Mouse (Mus musculus): ENCODE data around the gene Ciart.

DNA sequence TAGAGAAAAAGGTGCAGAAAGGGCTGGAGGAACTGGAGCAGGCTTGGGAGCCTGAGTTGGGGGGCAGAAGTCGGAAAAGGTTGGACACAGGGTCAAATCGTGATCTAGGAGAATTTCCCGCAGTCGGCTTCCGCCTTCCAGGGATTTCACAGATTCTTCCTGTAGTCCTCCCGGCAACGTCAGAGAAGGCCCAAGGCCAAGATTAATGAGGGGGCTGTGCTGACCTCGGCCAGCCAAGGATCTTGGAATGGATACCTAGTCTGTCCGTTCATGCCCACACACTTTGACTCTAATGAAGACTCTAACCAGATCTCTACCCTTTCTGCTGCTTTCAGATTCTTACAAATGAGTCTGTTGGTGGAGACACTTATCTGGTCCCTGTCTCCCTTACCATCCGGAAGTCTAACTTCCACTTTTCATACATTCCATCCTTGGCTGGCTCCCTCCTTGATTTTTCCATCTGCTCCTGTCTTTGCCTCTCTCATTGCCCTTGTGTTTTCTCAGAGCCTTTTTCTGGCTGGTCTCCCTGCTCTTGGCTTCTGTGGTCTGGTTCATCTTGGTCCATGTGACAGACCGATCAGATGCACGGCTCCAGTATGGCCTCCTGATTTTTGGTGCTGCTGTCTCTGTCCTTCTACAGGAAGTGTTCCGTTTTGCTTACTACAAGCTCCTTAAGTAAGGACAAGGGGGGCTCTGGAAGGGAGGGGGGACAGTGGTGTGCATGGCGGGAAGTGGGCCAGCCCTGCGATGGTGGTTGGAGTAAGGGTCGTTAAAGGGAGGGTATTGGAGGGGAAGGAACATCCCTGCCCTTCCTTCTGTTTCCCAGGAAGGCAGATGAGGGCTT, 12.5 kb upstream of the Ciart start:
- TF ChIP-seq POLR2A (IDR thresholded peaks at IDR 0.05; ENCODE audit: control insufficient read depth, low read depth, low read length) (no peak), CTCF (IDR thresholded peaks at IDR 0.05; ENCODE audit: control insufficient read depth, insufficient read depth, insufficient replicate concordance, low read depth, low read length) (no peak)

Measured in testis, adult 2 months (tissue).